Mouse (Mus musculus): ENCODE results near the gene Slc33a1.

- TF ChIP-seq CTCF (IDR thresholded peaks at IDR 0.05; ENCODE audit: low read depth) = peak; percentile 23; the same call in 1 of the 2 replicates
- no peak for TF ChIP-seq EP300 (optimal IDR thresholded peaks at IDR 0.05)
Observed at GRCm38 (mm10) chr3:63964100-63964921, at the start of gene Slc33a1.
